Comparison of ENCODE assay signal across 34 mouse cellular contexts in the genomic region with DNA sequence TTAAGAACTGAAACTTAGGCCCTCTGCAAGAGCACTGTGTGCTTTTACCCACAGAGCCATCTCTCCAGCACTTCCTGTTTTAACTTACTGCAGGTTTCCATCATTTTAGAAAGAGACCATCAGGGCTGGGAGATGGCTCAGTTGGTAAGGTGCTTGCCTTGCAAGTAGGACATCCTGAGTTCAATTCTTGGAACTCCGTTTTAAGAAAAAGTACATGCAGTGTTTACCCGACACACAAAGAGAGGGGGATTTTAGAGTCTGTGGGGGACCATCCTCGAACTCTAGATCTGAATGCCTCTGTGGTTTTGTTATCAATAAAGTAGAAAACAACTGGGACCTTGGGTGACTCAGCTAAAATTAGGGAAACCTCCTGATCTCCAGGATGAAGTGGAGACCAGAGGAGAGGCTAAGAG. TPM values are rescaled to one million over a fixed set of nuclear protein-coding genes. Genes with fewer than 3 reads are reported as not detected.
DNase-seq lines count a peak whose midpoint lies in the region; ATAC-seq and TF ChIP-seq lines count a peak whose summit lies in the region.
"Had no signal": no experiment of that assay in that cellular context is flagged by ENCODE, and none has a peak within 500 bp of the region (broad histone marks: within the 10 kb centered on the region; RNA-seq: fewer than 3 reads in every experiment).

No protein-coding gene starts in this region.

- TF ChIP-seq POLR2A in MEL (IDR thresholded peaks at IDR 0.05; ENCODE audit: control insufficient read depth in 1 of 2, insufficient read depth in 1 of 2, low read depth in 1 of 2, low read length in 2 of 2, poor library complexity in 1 of 2), result no peak

- H3K79me2 ChIP-seq in MEL (ENCODE audit: control insufficient read depth, insufficient read depth, low read length, poor library complexity), result no peaks in the 10 kb centered on the region

- no peaks in the 10 kb centered on the region for H3K9me3 ChIP-seq in MEL (replicated peaks; ENCODE audit: insufficient read depth, low read length)
- H3K9me3 ChIP-seq in embryonic facial prominence, embryonic 10.5 days, result 0 out of 2 replicates have a peak, but pooled peaks cover 6% of the 10 kb centered on the region
- no peaks in the 10 kb centered on the region for H3K9me3 ChIP-seq in forebrain, embryonic 15.5 days
- H3K9me3 ChIP-seq: embryonic facial prominence, embryonic 15.5 days; forebrain, embryonic 12.5 days; heart, embryonic 15.5 days; hindbrain, embryonic 12.5 days; limb, embryonic 10.5 days; limb, embryonic 15.5 days; midbrain, embryonic 13.5 days; neural tube, embryonic 13.5 days had no signal

- peaks cover 0 to 24% of the 10 kb centered on the region in 2 experiments for H3K4me1 ChIP-seq in MEL (ENCODE audit: control insufficient read depth in 1 of 2, insufficient read depth in 2 of 2, low read length in 2 of 2)
- no peaks in the 10 kb centered on the region for H3K4me1 ChIP-seq in embryonic facial prominence, embryonic 10.5 days
- H3K4me1 ChIP-seq in forebrain, embryonic 15.5 days, result no peaks in the 10 kb centered on the region
- H3K4me1 ChIP-seq: embryonic facial prominence, embryonic 15.5 days; forebrain, embryonic 12.5 days; heart, embryonic 10.5 days; heart, embryonic 15.5 days; hindbrain, embryonic 12.5 days; limb, embryonic 10.5 days; limb, embryonic 15.5 days; midbrain, embryonic 13.5 days; neural tube, embryonic 13.5 days had no signal

- no peak for TF ChIP-seq CTCF in MEL (IDR thresholded peaks at IDR 0.05 in 2 of 3, conservative IDR thresholded peaks at IDR 0.05 in 1 of 3; ENCODE audit: control insufficient read depth in 1 of 3, insufficient read depth in 1 of 3, low read depth in 2 of 3, low read length in 3 of 3, poor library complexity in 1 of 3, severe bottlenecking in 1 of 3)

- WGBS in embryonic facial prominence, embryonic 10.5 days, result 92% methylated on average over 3 of the region's 3 CpGs
- 89% methylated on average over 3 of the region's 3 CpGs for WGBS in forebrain, embryonic 15.5 days

- peaks cover 0 to 15% of the 10 kb centered on the region in 2 experiments; a peak in 2 of 4 replicates for H3K36me3 ChIP-seq in MEL (ENCODE audit: control insufficient read depth in 1 of 2, insufficient read depth in 2 of 2, low read length in 2 of 2)
- no peaks in the 10 kb centered on the region for H3K36me3 ChIP-seq in embryonic facial prominence, embryonic 10.5 days (replicated peaks)
- no peaks in the 10 kb centered on the region for H3K36me3 ChIP-seq in forebrain, embryonic 15.5 days
- H3K36me3 ChIP-seq: embryonic facial prominence, embryonic 15.5 days; forebrain, embryonic 12.5 days; heart, embryonic 10.5 days; heart, embryonic 15.5 days; hindbrain, embryonic 12.5 days; limb, embryonic 10.5 days; limb, embryonic 15.5 days; midbrain, embryonic 13.5 days; neural tube, embryonic 13.5 days had no signal

- no peaks in the 10 kb centered on the region for H3K27me3 ChIP-seq in MEL (ENCODE audit: control insufficient read depth in 1 of 2, insufficient read depth in 2 of 2, low read length in 2 of 2)
- no peaks in the 10 kb centered on the region for H3K27me3 ChIP-seq in embryonic facial prominence, embryonic 10.5 days (replicated peaks; ENCODE audit: low read depth, poor library complexity, severe bottlenecking)
- no peaks in the 10 kb centered on the region for H3K27me3 ChIP-seq in forebrain, embryonic 15.5 days
- H3K27me3 ChIP-seq: embryonic facial prominence, embryonic 15.5 days; forebrain, embryonic 12.5 days; heart, embryonic 15.5 days; hindbrain, embryonic 12.5 days; limb, embryonic 15.5 days; midbrain, embryonic 13.5 days; neural tube, embryonic 13.5 days had no signal

- peak; percentile 70 for ATAC-seq in CD4-positive, CD25-positive, alpha-beta regulatory T cell, adult 4 months
- ATAC-seq in hematopoietic stem cell, adult 5-6 weeks (replicated peaks in 1 of 2; ENCODE audit: insufficient read depth in 1 of 2, low FRiP score in 2 of 2, low TSS enrichment in 1 of 2, low read depth in 1 of 2, poor library complexity in 2 of 2, severe bottlenecking in 2 of 2), result peak; percentile 12 to 43; a peak in 1 of 4 replicates
- ATAC-seq in megakaryocyte, adult 5-6 weeks (ENCODE audit: poor library complexity, severe bottlenecking), result peak; percentile 52
- no peak for ATAC-seq in forebrain, embryonic 15.5 days (replicated peaks)
- ATAC-seq: midbrain, embryonic 13.5 days had no signal

- TF ChIP-seq EP300 in MEL (IDR thresholded peaks at IDR 0.05; ENCODE audit: low read depth in 1 of 2, low read length in 2 of 2), result peak; percentile 62 to 65; a peak in 2 of 4 replicates

- H3K4me2 ChIP-seq in forebrain, embryonic 15.5 days (replicated peaks), result no peak overlapping the region
- H3K4me2 ChIP-seq: embryonic facial prominence, embryonic 15.5 days; forebrain, embryonic 12.5 days; heart, embryonic 15.5 days; hindbrain, embryonic 12.5 days; limb, embryonic 15.5 days; midbrain, embryonic 13.5 days; neural tube, embryonic 13.5 days had no signal

- peak overlapping the region; percentile 80 for H3K27ac ChIP-seq in MEL (ENCODE audit: control insufficient read depth, low read depth, low read length)
- no peak overlapping the region for H3K27ac ChIP-seq in embryonic facial prominence, embryonic 10.5 days (replicated peaks)
- H3K27ac ChIP-seq in forebrain, embryonic 15.5 days (replicated peaks), result no peak overlapping the region
- H3K27ac ChIP-seq: embryonic facial prominence, embryonic 15.5 days; forebrain, embryonic 12.5 days; heart, embryonic 10.5 days; heart, embryonic 15.5 days; hindbrain, embryonic 12.5 days; limb, embryonic 10.5 days; limb, embryonic 15.5 days; midbrain, embryonic 13.5 days; neural tube, embryonic 13.5 days had no signal

- peak overlapping the region; percentile 61 for H3K9ac ChIP-seq in MEL (ENCODE audit: control insufficient read depth, low read depth, low read length, poor library complexity, severe bottlenecking)
- no peak overlapping the region for H3K9ac ChIP-seq in forebrain, embryonic 15.5 days (replicated peaks)
- H3K9ac ChIP-seq: embryonic facial prominence, embryonic 15.5 days; forebrain, embryonic 12.5 days; heart, embryonic 15.5 days; hindbrain, embryonic 12.5 days; limb, embryonic 15.5 days; midbrain, embryonic 13.5 days; neural tube, embryonic 13.5 days had no signal

- TF ChIP-seq RAD21 in MEL (IDR thresholded peaks at IDR 0.05; ENCODE audit: low read depth, low read length), result no peak

- peak; percentile 84 for DNase-seq in MEL (ENCODE audit: low read depth, low spot score)
- DNase-seq in embryonic facial prominence, embryonic 10.5 days (ENCODE audit: low spot score), result no peak
- no peak for DNase-seq in ovary, postnatal 14 days (ENCODE audit: low spot score)
- DNase-seq: cerebellum, adult 18-20 months; cerebellum, postnatal 10 days; gastrocnemius, postnatal 10 days; heart, adult 11 months; kidney, adult 2 months; kidney, postnatal 4 days; lung, adult 2 months; lung, postnatal 10 days; right cerebral cortex, postnatal 14 days; thymus, postnatal 4 days had no signal

- H3K4me3 ChIP-seq in MEL (ENCODE audit: control insufficient read depth in 1 of 2, insufficient read depth in 1 of 2, low read depth in 2 of 2, low read length in 2 of 2), result peak overlapping the region; percentile 52 to 59
- no peak overlapping the region for H3K4me3 ChIP-seq in embryonic facial prominence, embryonic 10.5 days
- no peak overlapping the region for H3K4me3 ChIP-seq in forebrain, embryonic 15.5 days
- H3K4me3 ChIP-seq: embryonic facial prominence, embryonic 15.5 days; forebrain, embryonic 12.5 days; heart, embryonic 10.5 days; heart, embryonic 15.5 days; hindbrain, embryonic 12.5 days; limb, embryonic 10.5 days; limb, embryonic 15.5 days; midbrain, embryonic 13.5 days; neural tube, embryonic 13.5 days had no signal

TF ChIP-seq in MEL, 35 proteins besides CTCF, POLR2A, EP300 and RAD21 (continues in another document):
- TF ChIP-seq RCOR1 (IDR thresholded peaks at IDR 0.05; ENCODE audit: low read depth, low read length) (no peak; the same call in 1 of the 2 replicates), TAL1 (IDR thresholded peaks at IDR 0.05; ENCODE audit: low read length) (peak; percentile 16; the same call in 1 of the 2 replicates), USF1 (IDR thresholded peaks at IDR 0.05; ENCODE audit: low read depth, low read length) (no peak), UBTF (IDR thresholded peaks at IDR 0.05; ENCODE audit: borderline replicate concordance, insufficient read depth, low read depth, low read length) (no peak), NRF1 (IDR thresholded peaks at IDR 0.05; ENCODE audit: insufficient read depth, low read depth, low read length, poor library complexity, severe bottlenecking) (no peak), ZKSCAN1 (IDR thresholded peaks at IDR 0.05; ENCODE audit: low read depth, low read length) (no peak), GABPA (IDR thresholded peaks at IDR 0.05; ENCODE audit: low read depth, low read length) (peak; percentile 92), ETS1 (IDR thresholded peaks at IDR 0.05; ENCODE audit: low read depth, low read length) (peak; percentile 80), BHLHE40 (IDR thresholded peaks at IDR 0.05; ENCODE audit: borderline replicate concordance, low read depth, low read length) (no peak), ELF1 (IDR thresholded peaks at IDR 0.05; ENCODE audit: low read depth, low read length) (peak; percentile 76), KAT2A (conservative IDR thresholded peaks at IDR 0.05; ENCODE audit: low read depth, low read length) (0 out of 2 replicates have a peak, but pooled peaks have one; percentile 12), TCF12 (IDR thresholded peaks at IDR 0.05; ENCODE audit: low read depth, low read length) (no peak), SIN3A (IDR thresholded peaks at IDR 0.05; ENCODE audit: low read length) (peak; percentile 55), MEF2A (IDR thresholded peaks at IDR 0.05; ENCODE audit: extremely low read depth, insufficient replicate concordance, low read depth, low read length, poor library complexity, severe bottlenecking) (no peak), ZNF384 (IDR thresholded peaks at IDR 0.05; ENCODE audit: low read depth, low read length) (no peak), ZMIZ1 (IDR thresholded peaks at IDR 0.05; ENCODE audit: low read depth, low read length) (no peak), JUND (IDR thresholded peaks at IDR 0.05; ENCODE audit: low read depth, low read length) (0 out of 2 replicates have a peak, but pooled peaks have one; percentile 53)

RNA-seq across cellular contexts. Expression of gene Timm8a2, which starts 6.9 kb away (rescaled TPM):
- not detected for polyA plus RNA-seq in CD4-positive, CD25-positive, alpha-beta regulatory T cell, adult 4 months (2017; shearing (Covaris generic))
- not detected in 2 replicates for total RNA-seq in MEL (2012; rRNA removed)
- polyA plus RNA-seq in MEL (2012; ENCODE audit: insufficient read depth in 1 of 2, insufficient read length in 2 of 2, low read depth in 1 of 2, low replicate concordance in 2 of 2, missing spikeins in 1 of 2), result under 1 TPM in 1 of 2 experiments, not detected in 1; 0.18 TPM
- not detected in 2 replicates for total RNA-seq in hematopoietic stem cell, adult 5-6 weeks (2017)
- not detected in 2 replicates for total RNA-seq in megakaryocyte, adult 5-6 weeks (2015)
- total RNA-seq in megakaryocyte, adult 5-6 weeks (2017), result 0.18 TPM in 1 of 2 replicates, not detected in the other
- not detected in 2 replicates for polyA plus RNA-seq in embryonic facial prominence, embryonic 10.5 days (2016; fragmentation: Nextera tagmentation; extraction: Ambion mirVana)
- not detected in 2 replicates for polyA plus RNA-seq in forebrain, embryonic 15.5 days (2015; fragmentation: Nextera tagmentation; extraction: Ambion mirVana)
- total RNA-seq: adrenal gland, adult 2 months; adrenal gland, postnatal 36 days; gastrocnemius, postnatal 10 days; heart, postnatal 25 days; layer of hippocampus, adult 8-10 months had no signal
- polyA plus RNA-seq: adrenal gland, adult 2 months; embryonic facial prominence, embryonic 15.5 days; forebrain, embryonic 12.5 days; heart, embryonic 10.5 days; heart, embryonic 15.5 days; hindbrain, embryonic 12.5 days; intestine, embryonic 14.5 days; kidney, adult 2 months; kidney, embryonic 16.5 days; limb, embryonic 10.5 days; limb, embryonic 15.5 days; lung, adult 2 months; midbrain, embryonic 13.5 days; neural tube, embryonic 13.5 days; small intestine, adult 2 months; stomach, embryonic 14.5 days had no signal

Comparison
In these comparisons a context has a peak if more than half of its experiments do, and no peak if none do; other contexts are left out.
1. H3K4me3 ChIP-seq: peak in MEL (2 of 2); none in embryonic facial prominence, embryonic 10.5 days (single experiment) and forebrain, embryonic 15.5 days (single experiment).